Mouse (Mus musculus): Measurements from ENCODE around the gene Rnf24. TPM values are rescaled to one million over a fixed set of nuclear protein-coding genes. Genes with fewer than 3 reads are reported as not detected.

The Rnf24 gene
- polyA plus RNA-seq, 1 experiment from 2014 or later, result 8.2 TPM

- WGBS, result under 1% methylated on average over 49 of the region's 49 CpGs
- H3K36me3 ChIP-seq (replicated peaks; ENCODE audit: control insufficient read depth, insufficient read depth, low read depth, low read length), result no peaks in the 10 kb centered on the region
Observed at GRCm38 (mm10) chr2:131262213-131262672, 90.4 kb downstream of the Rnf24 start, which contains the start of gene Pank2. Pank2 (plus strand) TSS chr2:131262495.

GRCm38 (mm10) chr2:131261481-131262212, 91.0 kb downstream of the Rnf24 start:
- peak; percentile 75 for DNase-seq (ENCODE audit: low spot score)
- ATAC-seq (replicated peaks; ENCODE audit: insufficient number of reproducible peaks, low FRiP score, low TSS enrichment, low read depth), result peak; percentile 78
- WGBS, result 2% methylated on average over 10 of the region's 10 CpGs
- H3K4me1 ChIP-seq (ENCODE audit: control insufficient read depth, insufficient read depth, low read length), result no peaks in the 10 kb centered on the region
- peak overlapping the region; percentile 85 for H3K4me3 ChIP-seq (ENCODE audit: low read depth, low read length)
- no peaks in the 10 kb centered on the region for H3K9me3 ChIP-seq (replicated peaks; ENCODE audit: control insufficient read depth, low read length)
- peak overlapping the region; percentile 95 for H3K9ac ChIP-seq (replicated peaks; ENCODE audit: low read length)
- peak overlapping the region; percentile 44 for H3K4me2 ChIP-seq (ENCODE audit: low read depth, low read length)
- no peaks in the 10 kb centered on the region for H3K27me3 ChIP-seq (ENCODE audit: control insufficient read depth, insufficient read depth, low read length)
- no peaks in the 10 kb centered on the region for H3K36me3 ChIP-seq (replicated peaks; ENCODE audit: control insufficient read depth, insufficient read depth, low read depth, low read length)
- H3K27ac ChIP-seq (replicated peaks; ENCODE audit: low read depth, low read length), result peak overlapping the region; percentile 98

More at GRCm38 (mm10) chr2:131262213-131262672, 90.4 kb downstream of the Rnf24 start, which contains the start of gene Pank2:
- ATAC-seq (replicated peaks; ENCODE audit: insufficient number of reproducible peaks, low FRiP score, low TSS enrichment, low read depth), result peak; percentile 100
- Histone ChIP-seq H3K9ac (replicated peaks; ENCODE audit: low read length) (peak within 1 kb of the TSS; percentile 95), H3K4me3 (ENCODE audit: low read depth, low read length) (peak within 1 kb of the TSS; percentile 85), H3K4me2 (ENCODE audit: low read depth, low read length) (peak within 1 kb of the TSS; percentile 54), H3K4me1 (ENCODE audit: control insufficient read depth, insufficient read depth, low read length) (no peaks in the 10 kb centered on the region), H3K9me3 (replicated peaks; ENCODE audit: control insufficient read depth, low read length) (no peaks in the 10 kb centered on the region), H3K27me3 (ENCODE audit: control insufficient read depth, insufficient read depth, low read length) (no peaks in the 10 kb centered on the region), H3K27ac (replicated peaks; ENCODE audit: low read depth, low read length) (peak within 1 kb of the TSS; percentile 98)
- peak; percentile 99 for DNase-seq (ENCODE audit: low spot score)

DNA sequence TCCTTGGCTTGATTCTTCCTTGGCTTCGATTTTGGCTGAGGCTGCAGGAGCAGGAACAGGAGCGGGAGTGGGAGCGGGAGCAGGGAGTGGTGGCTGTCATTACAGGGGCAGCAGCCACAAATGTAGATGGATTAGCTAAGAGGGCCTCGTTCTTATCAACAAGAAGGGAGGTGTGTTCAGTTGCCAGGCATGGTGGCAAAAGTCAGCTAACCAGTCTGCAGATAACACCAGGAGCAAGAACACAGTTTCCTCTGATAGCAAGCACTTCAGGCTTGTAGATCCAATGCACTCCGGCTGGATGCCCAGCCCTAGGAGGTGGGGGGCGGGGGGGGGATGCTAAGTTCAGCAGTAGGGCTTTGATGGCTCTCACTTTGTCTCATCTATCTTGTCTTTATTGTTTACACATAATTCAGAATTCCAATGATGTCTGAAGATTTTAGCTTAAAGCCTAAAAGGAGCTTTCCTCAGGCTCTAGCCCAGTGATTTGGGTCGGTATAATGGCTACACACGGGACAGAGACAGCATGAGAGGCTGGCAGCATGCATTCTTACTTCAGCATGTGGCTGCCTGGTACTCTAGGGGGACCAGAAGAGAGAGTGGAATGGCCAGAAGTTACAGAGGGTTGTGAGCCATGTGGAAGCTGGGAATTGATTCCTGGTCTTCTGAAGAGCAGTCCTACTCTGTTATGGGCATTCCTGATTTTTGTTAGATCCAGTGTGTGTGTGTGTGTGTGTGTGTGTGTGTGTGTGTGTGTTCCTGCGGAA, 92.0 kb downstream of the Rnf24 start:
- Histone ChIP-seq H3K27me3 (ENCODE audit: control insufficient read depth, insufficient read depth, low read length) (no peaks in the 10 kb centered on the region), H3K4me1 (ENCODE audit: control insufficient read depth, insufficient read depth, low read length) (no peaks in the 10 kb centered on the region), H3K36me3 (replicated peaks; ENCODE audit: control insufficient read depth, insufficient read depth, low read depth, low read length) (no peaks in the 10 kb centered on the region), H3K9me3 (replicated peaks; ENCODE audit: control insufficient read depth, low read length) (no peaks in the 10 kb centered on the region), H3K4me3 (ENCODE audit: low read depth, low read length) (no peak overlapping the region), H3K4me2 (ENCODE audit: low read depth, low read length) (no peak overlapping the region), H3K27ac (replicated peaks; ENCODE audit: low read depth, low read length) (no peak overlapping the region), H3K9ac (replicated peaks; ENCODE audit: low read length) (no peak overlapping the region)
- WGBS, result 70% methylated on average over 9 of the region's 9 CpGs
- ATAC-seq (replicated peaks; ENCODE audit: insufficient number of reproducible peaks, low FRiP score, low TSS enrichment, low read depth) (no peak), DNase-seq (ENCODE audit: low spot score) (no peak)

DNA sequence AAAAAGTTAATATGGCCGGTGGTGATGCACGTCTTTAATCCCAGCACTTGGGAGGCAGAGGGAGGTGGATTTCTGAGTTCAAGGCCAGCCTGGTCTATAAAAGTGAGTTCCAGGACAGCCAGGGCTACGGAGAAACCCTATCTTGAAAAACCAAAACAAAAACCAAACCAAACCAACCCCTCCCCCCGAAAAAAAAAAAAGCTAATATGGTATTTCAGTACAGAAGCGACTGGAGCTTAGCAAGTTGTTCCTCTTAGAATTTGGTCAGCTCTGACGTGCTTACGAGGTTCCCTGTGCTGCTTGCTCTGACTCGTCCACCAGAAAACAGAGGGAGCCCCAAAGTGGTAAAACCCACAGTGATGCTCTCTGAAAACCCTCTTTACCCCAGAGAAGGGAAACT, 94.0 kb downstream of the Rnf24 start:
- no peaks in the 10 kb centered on the region for H3K4me1 ChIP-seq (ENCODE audit: control insufficient read depth, insufficient read depth, low read length)
- H3K4me2 ChIP-seq (ENCODE audit: low read depth, low read length), result no peak overlapping the region
- ATAC-seq (replicated peaks; ENCODE audit: insufficient number of reproducible peaks, low FRiP score, low TSS enrichment, low read depth), result no peak
- DNase-seq (ENCODE audit: low spot score), result no peak
- H3K9ac ChIP-seq (replicated peaks; ENCODE audit: low read length), result no peak overlapping the region
- H3K9me3 ChIP-seq (replicated peaks; ENCODE audit: control insufficient read depth, low read length), result no peaks in the 10 kb centered on the region
- 81% methylated on average over 8 of the region's 8 CpGs for WGBS
- H3K4me3 ChIP-seq (ENCODE audit: low read depth, low read length), result no peak overlapping the region
- H3K27me3 ChIP-seq (ENCODE audit: control insufficient read depth, insufficient read depth, low read length), result no peaks in the 10 kb centered on the region
- no peaks in the 10 kb centered on the region for H3K36me3 ChIP-seq (replicated peaks; ENCODE audit: control insufficient read depth, insufficient read depth, low read depth, low read length)
- H3K27ac ChIP-seq (replicated peaks; ENCODE audit: low read depth, low read length), result no peak overlapping the region

DNA sequence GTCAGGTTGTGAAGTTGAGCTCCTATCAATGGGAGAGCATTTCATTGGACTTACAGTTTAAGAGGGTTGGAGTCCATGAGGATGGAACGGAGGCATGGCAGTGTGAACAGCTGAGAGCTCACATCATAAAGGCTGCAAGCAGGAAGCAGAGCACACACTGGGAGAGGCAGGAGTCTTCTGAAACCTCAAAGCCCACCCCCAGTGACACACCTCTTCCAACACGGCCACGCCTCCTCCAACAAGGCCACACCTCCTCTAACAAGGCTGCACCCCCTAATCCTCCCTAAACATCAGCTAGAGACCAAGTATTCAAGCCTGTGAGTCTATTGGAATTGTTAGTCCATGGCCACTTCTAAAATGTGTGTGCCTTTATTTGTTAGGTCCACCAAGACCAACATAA, 97.0 kb downstream of the Rnf24 start:
- DNase-seq (ENCODE audit: low spot score) (no peak), ATAC-seq (replicated peaks; ENCODE audit: insufficient number of reproducible peaks, low FRiP score, low TSS enrichment, low read depth) (no peak)
- no peak overlapping the region for H3K9ac ChIP-seq (replicated peaks; ENCODE audit: low read length)
- H3K27me3 ChIP-seq (ENCODE audit: control insufficient read depth, insufficient read depth, low read length), result no peaks in the 10 kb centered on the region
- no peak overlapping the region for H3K4me2 ChIP-seq (ENCODE audit: low read depth, low read length)
- no peak overlapping the region for H3K27ac ChIP-seq (replicated peaks; ENCODE audit: low read depth, low read length)
- no peaks in the 10 kb centered on the region for H3K4me1 ChIP-seq (ENCODE audit: control insufficient read depth, insufficient read depth, low read length)
- H3K4me3 ChIP-seq (ENCODE audit: low read depth, low read length), result no peak overlapping the region
- no peaks in the 10 kb centered on the region for H3K9me3 ChIP-seq (replicated peaks; ENCODE audit: control insufficient read depth, low read length)
- 65% methylated on average over 3 of the region's 3 CpGs for WGBS
- no peaks in the 10 kb centered on the region for H3K36me3 ChIP-seq (replicated peaks; ENCODE audit: control insufficient read depth, insufficient read depth, low read depth, low read length)

GRCm38 (mm10) chr2:131254329-131254713, 98.4 kb downstream of the Rnf24 start:
- Histone ChIP-seq H3K4me2 (ENCODE audit: low read depth, low read length) (no peak overlapping the region), H3K27ac (replicated peaks; ENCODE audit: low read depth, low read length) (no peak overlapping the region), H3K4me3 (ENCODE audit: low read depth, low read length) (no peak overlapping the region), H3K27me3 (ENCODE audit: control insufficient read depth, insufficient read depth, low read length) (no peaks in the 10 kb centered on the region), H3K9me3 (replicated peaks; ENCODE audit: control insufficient read depth, low read length) (no peaks in the 10 kb centered on the region), H3K36me3 (replicated peaks; ENCODE audit: control insufficient read depth, insufficient read depth, low read depth, low read length) (no peaks in the 10 kb centered on the region), H3K4me1 (ENCODE audit: control insufficient read depth, insufficient read depth, low read length) (no peaks in the 10 kb centered on the region), H3K9ac (replicated peaks; ENCODE audit: low read length) (no peak overlapping the region)
- WGBS, result 77% methylated on average over 2 of the region's 2 CpGs
- DNase-seq (ENCODE audit: low spot score) (no peak), ATAC-seq (replicated peaks; ENCODE audit: insufficient number of reproducible peaks, low FRiP score, low TSS enrichment, low read depth) (no peak)

- ATAC-seq (replicated peaks; ENCODE audit: insufficient number of reproducible peaks, low FRiP score, low TSS enrichment, low read depth) (peak; percentile 68), DNase-seq (ENCODE audit: low spot score) (peak; percentile 74)
- no peaks in the 10 kb centered on the region for H3K27me3 ChIP-seq (ENCODE audit: control insufficient read depth, insufficient read depth, low read length)
- no peak overlapping the region for H3K9ac ChIP-seq (replicated peaks; ENCODE audit: low read length)
- H3K36me3 ChIP-seq (replicated peaks; ENCODE audit: control insufficient read depth, insufficient read depth, low read depth, low read length), result no peaks in the 10 kb centered on the region
- no peaks in the 10 kb centered on the region for H3K4me1 ChIP-seq (ENCODE audit: control insufficient read depth, insufficient read depth, low read length)
- no peak overlapping the region for H3K4me2 ChIP-seq (ENCODE audit: low read depth, low read length)
- H3K4me3 ChIP-seq (ENCODE audit: low read depth, low read length), result no peak overlapping the region
- no peak overlapping the region for H3K27ac ChIP-seq (replicated peaks; ENCODE audit: low read depth, low read length)
- WGBS, result 34% methylated on average over 7 of the region's 7 CpGs
- H3K9me3 ChIP-seq (replicated peaks; ENCODE audit: control insufficient read depth, low read length), result no peaks in the 10 kb centered on the region
Observed at GRCm38 (mm10) chr2:131253681-131254328, 98.9 kb downstream of the Rnf24 start.

Measured in embryonic facial prominence, embryonic 11.5 days (tissue).